Mouse (Mus musculus): Measurements from ENCODE around the gene Ifitm10. TPM values are rescaled to one million over a fixed set of nuclear protein-coding genes. Genes with fewer than 3 reads are reported as not detected.
"Not testable (repeated sequence)": the region's sequence is repeated elsewhere in the genome, so short reads cannot be mapped to it uniquely, and the experiment has no call there.

Gene Ifitm10
- total RNA-seq, 2 experiments from 2014 or later: 31.4 to 36.1 TPM

DNA sequence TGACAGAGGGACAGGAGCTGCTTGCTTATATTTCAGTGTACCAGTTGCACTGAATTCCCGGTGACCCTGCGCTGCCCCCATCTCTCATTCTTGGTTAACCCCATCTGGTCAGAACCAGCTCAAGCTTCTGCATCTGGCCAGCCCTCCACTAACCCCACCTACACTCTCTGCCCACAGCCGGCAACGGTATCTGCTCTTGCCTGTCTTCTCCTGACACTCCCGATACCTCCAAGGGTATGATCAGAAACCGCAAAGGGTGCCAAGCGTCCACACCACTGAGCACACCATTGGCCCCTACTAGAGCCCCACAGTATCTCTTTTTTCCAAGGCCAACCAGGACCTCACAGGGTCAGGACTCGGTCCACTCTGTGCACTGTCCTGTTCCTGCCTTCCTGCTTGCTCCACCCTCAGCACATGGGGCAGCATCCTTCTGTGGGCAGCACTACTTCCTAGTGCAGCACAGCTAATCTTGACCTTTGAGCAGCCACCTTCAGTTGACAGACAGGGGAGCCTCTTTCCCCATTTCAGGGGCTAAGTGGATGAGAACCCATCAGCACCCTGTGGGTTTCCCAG lies 18.8 kb downstream of the Ifitm10 start:
- intact Hi-C loops (cut with DNase I): no loop called here
- Histone ChIP-seq H3K27ac (no peak overlapping the region), H3K4me3 (no peak overlapping the region)
- TF ChIP-seq CTCF (IDR thresholded peaks at IDR 0.05): no peak
- DNase-seq (ENCODE audit: extremely low spot score in 1 of 2, low spot score in 2 of 2): no peak

DNA sequence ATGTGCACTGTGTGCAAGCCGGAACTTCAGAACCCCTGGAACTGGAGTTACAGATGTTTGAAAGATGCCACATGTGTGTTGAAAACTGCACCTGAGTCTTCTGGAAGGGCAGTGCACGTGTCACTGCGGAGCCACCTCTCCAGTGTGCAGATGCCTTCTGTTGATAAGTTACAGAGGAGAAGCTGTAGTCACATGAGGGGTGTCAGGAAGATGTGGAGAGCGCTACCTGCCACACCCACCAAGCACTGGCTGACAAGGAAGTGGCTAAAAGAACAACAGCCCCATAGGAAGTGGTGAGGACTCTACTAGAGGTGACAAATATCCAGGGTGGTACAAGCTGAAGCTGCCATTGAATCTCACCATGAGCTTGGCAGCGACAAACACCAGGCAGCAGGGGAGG lies 19.7 kb downstream of the Ifitm10 start:
- intact Hi-C loops (cut with DNase I): no loop called here
- Histone ChIP-seq H3K27ac (no peak overlapping the region), H3K4me3 (no peak overlapping the region)
- DNase-seq (ENCODE audit: extremely low spot score in 1 of 2, low spot score in 2 of 2): no peak
- no peak for TF ChIP-seq CTCF (IDR thresholded peaks at IDR 0.05)

DNA sequence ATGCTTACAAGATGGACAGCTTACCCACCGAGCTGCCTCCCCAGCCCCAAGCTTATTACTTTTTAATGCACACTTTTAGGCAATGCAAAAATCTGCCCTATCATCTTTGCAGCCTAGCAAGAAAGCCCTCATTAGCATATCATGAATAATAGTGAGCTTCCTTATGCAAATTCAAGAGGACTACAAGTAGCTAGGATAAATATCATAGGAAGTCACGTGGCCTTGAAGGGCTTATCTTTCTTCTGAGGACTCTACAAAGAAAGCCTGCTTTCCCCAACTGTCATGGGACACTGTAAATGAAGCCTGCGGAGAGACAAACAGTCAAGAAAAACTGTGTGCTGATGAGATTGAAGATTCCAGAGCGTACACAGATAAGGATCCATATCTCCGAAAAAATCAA lies 22.0 kb downstream of the Ifitm10 start:
- TF ChIP-seq CTCF (IDR thresholded peaks at IDR 0.05): no peak
- intact Hi-C loops (cut with DNase I): no loop called here
- DNase-seq (ENCODE audit: extremely low spot score in 1 of 2, low spot score in 2 of 2): no peak
- H3K4me3 ChIP-seq: no peak overlapping the region
- no peak overlapping the region for H3K27ac ChIP-seq

DNA sequence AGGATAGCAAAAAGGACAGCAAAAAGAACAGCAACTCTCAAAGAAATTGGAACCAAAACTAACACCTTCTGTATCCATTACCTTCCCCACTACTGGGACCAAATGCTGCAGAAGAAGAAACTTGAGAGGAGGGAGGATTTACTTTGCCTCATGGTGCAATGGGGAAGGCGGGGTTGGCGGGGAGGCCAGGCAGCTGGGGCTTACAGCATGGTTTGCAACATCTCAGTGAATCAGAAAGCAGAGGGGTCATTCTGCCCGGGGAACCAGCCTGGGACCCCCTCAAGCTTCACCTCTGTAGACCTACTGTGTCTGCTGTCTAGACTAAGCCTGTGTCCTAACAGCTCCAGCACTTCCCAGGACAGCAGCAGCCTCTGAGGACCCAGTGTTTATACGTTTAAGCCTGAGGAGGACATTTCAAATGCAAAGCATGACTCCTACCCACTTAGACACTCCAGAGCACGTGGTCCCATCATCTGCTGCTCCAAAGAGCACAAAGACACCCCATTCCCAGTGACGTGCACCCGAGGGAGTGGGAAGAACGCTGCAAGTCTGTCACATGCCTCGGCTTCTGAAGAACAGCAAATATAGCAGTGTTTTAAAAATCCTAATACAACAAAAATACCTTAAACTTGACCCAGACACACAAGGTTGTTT lies 24.1 kb downstream of the Ifitm10 start:
- Histone ChIP-seq H3K4me3 (no peak overlapping the region), H3K27ac (peak overlapping the region; percentile 32; the same call in 1 of the 2 replicates)
- peak; percentile 40 to 62 for DNase-seq (ENCODE audit: extremely low spot score in 1 of 2, low spot score in 2 of 2)
- intact Hi-C loops (cut with DNase I): no loop called here
- TF ChIP-seq CTCF (IDR thresholded peaks at IDR 0.05): no peak

DNA sequence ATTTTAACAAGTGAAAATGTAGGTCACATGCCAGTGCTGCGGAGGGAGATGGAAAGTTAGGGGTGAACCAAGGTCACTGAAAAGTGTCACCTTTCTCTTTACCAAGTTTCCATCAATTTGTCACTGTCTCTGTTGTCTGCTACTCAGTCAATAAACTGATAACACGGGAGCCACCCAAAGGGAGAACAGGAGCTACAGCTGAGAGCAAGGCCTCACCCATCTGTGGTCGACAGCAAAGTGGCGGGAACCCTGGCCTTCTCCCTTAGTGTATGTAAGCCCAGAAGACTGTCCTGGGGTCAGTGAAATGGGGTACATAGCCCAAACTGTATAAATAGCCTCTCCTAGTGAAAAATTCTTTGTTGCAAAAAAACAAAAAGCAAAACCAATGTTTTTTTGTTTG lies 26.0 kb downstream of the Ifitm10 start:
- DNase-seq (ENCODE audit: extremely low spot score in 1 of 2, low spot score in 2 of 2): no peak
- Histone ChIP-seq H3K27ac (no peak overlapping the region), H3K4me3 (no peak overlapping the region)
- intact Hi-C loops (cut with DNase I): no loop called here
- no peak for TF ChIP-seq CTCF (IDR thresholded peaks at IDR 0.05)

DNA sequence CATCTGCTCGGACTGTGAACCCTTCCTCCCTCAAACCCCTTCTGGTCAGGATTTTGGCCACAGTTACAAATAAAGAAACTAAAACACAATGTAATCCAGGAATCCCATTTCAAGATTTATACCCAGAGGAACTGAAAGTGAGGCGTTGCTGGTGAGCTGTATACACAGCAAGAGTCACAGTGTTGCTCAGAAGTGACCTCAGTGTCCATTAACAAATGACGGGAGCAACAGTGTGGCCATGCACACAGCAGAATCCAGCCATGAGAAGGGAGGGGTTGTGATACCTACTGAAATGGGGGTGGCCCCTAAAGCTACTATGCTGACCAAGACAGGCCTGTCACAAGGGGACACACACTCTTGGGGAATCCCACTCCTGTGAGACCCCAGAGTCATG lies 31.3 kb downstream of the Ifitm10 start:
- no peak for DNase-seq (ENCODE audit: extremely low spot score in 1 of 2, low spot score in 2 of 2)
- no peak for TF ChIP-seq CTCF (IDR thresholded peaks at IDR 0.05)
- no peak overlapping the region for H3K4me3 ChIP-seq
- intact Hi-C loops (cut with DNase I): no loop called here
- H3K27ac ChIP-seq: no peak overlapping the region

DNA sequence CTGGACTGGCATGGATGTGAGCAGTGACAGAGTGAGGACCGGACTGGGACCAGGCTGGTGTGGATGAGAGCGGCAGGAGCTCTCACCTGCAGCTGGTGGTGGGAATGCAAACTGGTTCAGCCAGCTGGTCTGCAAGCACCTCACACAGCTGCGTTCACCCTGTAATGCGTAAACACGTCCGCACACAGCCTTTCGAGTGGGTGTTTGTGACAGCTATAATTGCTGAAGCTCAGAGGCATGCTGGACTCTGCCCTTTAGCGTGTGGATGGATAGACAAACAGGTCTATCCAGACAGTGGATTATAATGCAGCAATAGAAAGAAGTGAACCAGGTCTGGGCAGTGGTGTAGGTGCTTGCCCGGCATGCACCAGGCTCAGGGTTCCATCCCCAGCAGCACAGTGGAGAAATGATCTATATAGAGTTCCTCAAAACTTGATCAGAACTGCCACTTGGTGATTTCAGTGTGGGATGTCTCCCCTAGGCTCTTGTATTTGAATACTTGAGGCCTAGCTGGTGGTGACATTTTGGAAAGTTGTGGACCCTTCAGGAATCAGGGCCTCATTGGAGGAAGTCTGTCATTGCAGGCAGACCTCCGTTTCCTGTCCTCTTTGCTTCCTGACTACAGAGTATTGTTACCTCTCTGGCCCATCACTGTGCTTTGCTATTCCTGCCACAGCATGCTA lies 31.8 kb downstream of the Ifitm10 start:
- Histone ChIP-seq H3K27ac (no peak overlapping the region), H3K4me3 (no peak overlapping the region)
- no peak for TF ChIP-seq CTCF (IDR thresholded peaks at IDR 0.05)
- intact Hi-C loops (cut with DNase I): no loop called here
- DNase-seq (ENCODE audit: extremely low spot score in 1 of 2, low spot score in 2 of 2): no peak

DNA sequence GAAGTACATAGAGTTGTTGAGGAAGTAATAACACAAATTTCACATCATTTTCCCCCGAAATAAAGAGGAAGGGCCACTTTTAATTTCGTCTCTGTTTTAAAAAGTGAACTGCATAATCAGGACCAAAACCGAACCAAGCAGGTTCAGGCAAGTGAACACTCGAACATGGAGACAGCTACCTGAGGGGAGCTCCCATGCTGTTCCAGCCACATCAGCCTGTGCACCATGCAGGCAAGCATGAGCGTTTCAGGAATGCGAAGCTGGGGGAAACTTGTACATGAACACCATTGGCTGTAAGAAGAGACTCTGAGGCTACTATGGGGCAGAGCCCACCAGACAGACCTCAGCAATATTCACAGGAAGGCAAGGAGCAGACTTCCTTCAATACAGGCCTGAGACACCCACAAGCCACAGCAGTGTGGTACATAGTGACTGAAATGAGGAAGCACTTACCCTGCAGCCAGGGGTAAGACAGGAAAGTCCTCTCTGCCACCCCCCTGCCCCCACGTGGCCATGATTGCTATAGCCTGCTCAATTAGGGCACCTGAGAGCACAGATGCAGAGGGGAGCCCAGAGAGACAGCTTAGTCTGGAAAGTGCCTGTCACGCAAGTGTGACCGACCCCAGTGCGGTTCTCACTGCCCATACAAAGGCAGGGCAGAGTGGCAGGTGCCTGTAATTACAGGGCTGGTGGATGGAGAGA lies 33.1 kb downstream of the Ifitm10 start:
- no peak overlapping the region for H3K4me3 ChIP-seq
- intact Hi-C loops (cut with DNase I): no loop called here
- DNase-seq (ENCODE audit: extremely low spot score in 1 of 2, low spot score in 2 of 2): no peak
- H3K27ac ChIP-seq: no peak overlapping the region
- no peak for TF ChIP-seq CTCF (IDR thresholded peaks at IDR 0.05)

DNA sequence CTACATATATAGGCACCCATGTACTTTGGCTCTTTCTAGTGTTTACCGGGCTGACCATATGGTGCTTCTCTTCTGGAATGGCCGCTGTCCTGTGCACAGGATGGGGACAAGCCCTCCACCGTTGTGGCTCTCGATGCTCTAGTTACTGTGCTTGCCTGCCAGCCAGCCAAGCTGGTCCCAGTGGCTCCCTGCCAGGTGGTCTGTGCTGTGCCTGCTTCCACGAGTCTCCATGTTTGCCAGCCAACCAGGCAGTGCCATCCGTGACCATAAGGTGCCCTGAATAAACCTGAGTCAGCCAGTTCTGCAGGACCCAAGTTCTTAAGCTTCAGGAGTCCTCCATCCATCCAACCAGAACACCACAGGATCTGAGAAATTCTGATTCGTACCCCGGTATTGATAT lies 38.4 kb downstream of the Ifitm10 start:
- TF ChIP-seq CTCF (IDR thresholded peaks at IDR 0.05): no peak
- H3K4me3 ChIP-seq: no peak overlapping the region
- no peak for DNase-seq (ENCODE audit: extremely low spot score in 1 of 2, low spot score in 2 of 2)
- no peak overlapping the region for H3K27ac ChIP-seq
- intact Hi-C loops (cut with DNase I): loop anchor here (2.0 kb wide), 1 partner anchor 198 kb away; the partner anchor contains the start of gene Mrpl23

DNA sequence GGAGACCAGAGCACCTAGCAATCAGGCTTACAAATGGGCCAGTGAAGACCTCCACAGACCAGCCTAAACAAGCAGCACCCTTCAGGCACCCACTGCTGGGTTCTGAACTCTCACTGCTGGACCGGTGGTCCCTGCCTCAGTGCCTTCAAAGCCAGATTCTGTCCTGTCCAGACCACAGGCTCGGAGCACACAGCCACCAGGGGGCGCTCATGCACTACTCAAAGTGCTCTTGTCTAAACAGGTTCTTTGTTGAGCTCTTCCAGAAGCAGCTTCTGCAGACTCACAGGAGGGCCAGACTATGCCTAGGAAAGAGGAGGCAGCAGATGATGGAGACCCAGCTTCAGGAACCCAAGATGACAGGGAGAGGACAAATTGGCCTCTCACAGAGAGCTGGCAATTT lies 39.3 kb downstream of the Ifitm10 start:
- peak; percentile 82 to 87 for DNase-seq (ENCODE audit: extremely low spot score in 1 of 2, low spot score in 2 of 2)
- intact Hi-C loops (cut with DNase I): loop anchor here (1.0 to 5.0 kb wide), 5 partner anchors 101 to 341 kb away; partner anchors contain the start of genes Mrpl23 and Tnnt3
- H3K4me3 ChIP-seq: no peak overlapping the region

DNA sequence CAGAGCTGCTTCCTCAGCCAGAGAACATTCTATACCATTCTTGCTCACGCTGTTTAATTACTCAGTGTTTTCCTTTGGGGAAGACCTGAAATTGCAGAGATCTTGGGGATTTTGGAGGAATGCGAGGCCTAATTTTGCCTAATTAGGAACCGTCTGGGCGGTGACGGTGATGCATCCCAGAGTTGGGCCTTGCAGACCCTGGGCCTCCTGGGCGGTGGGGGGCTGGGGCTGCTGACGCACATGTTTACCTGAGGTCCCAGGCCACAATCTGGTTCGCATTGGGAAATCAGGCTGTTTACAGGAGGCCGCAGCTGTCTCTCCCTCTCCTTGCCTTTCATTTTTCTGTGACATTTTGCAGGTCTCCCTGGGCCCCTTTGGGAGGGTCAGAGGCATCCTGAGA lies 40.8 kb downstream of the Ifitm10 start:
- DNase-seq (ENCODE audit: extremely low spot score in 1 of 2, low spot score in 2 of 2); H3K27ac ChIP-seq; H3K4me3 ChIP-seq: not testable (repeated sequence)
- intact Hi-C loops (cut with DNase I): loop anchor here (5.0 kb wide), 1 partner anchor 165 kb away; the partner anchor contains the start of gene Tnnt3

More for the DNA sequence above, 39.3 kb downstream of the Ifitm10 start:
- no peak overlapping the region for H3K27ac ChIP-seq
- TF ChIP-seq CTCF (IDR thresholded peaks at IDR 0.05): peak; percentile 96

DNA sequence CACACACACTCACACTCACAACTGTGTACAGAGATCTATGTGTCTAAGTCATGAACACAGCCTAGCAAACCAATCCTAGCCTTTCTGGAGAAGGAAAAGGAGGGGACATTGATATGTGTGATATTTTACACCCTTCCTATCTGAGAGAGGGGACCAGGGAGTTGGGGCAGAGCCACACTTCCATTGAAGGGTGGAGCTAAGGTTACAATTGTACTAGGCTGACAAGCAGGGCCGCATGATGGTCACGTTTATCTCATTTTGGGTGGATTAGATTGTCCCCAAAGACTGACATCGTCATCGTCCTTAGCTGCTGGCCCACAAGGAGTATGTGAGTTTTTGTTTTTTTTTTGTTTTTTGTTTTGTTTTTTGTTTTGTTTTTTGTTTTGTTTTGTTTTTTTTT lies 42.3 kb downstream of the Ifitm10 start:
- H3K27ac ChIP-seq: no peak overlapping the region
- intact Hi-C loops (cut with DNase I): loop anchor here (5.0 kb wide), 1 partner anchor 166 kb away; the partner anchor contains the start of gene Tnnt3
- no peak for TF ChIP-seq CTCF (IDR thresholded peaks at IDR 0.05)
- DNase-seq (ENCODE audit: extremely low spot score in 1 of 2, low spot score in 2 of 2): no peak
- H3K4me3 ChIP-seq: no peak overlapping the region
